8 mouse cellular contexts compared by ENCODE assay signal in genomic region chr12:35831268-35831667, GRCm38 (mm10).
DNase-seq lines count a peak whose midpoint lies in the region; ATAC-seq and TF ChIP-seq lines count a peak whose summit lies in the region.

No protein-coding gene starts in this region.

- peak; percentile 94 for TF ChIP-seq CTCF in kidney, postnatal 0 days (IDR thresholded peaks at IDR 0.05; ENCODE audit: low read depth)

- no peak overlapping the region for H3K4me2 ChIP-seq in neural tube, embryonic 11.5 days (ENCODE audit: low read depth)
- H3K4me2 ChIP-seq in embryonic facial prominence, embryonic 11.5 days (ENCODE audit: low read depth, low read length): no peak overlapping the region
- H3K4me2 ChIP-seq in kidney, postnatal 0 days (ENCODE audit: low read length): no peak overlapping the region
- H3K4me2 ChIP-seq in midbrain, embryonic 11.5 days: no peak overlapping the region

- peak; percentile 17 for DNase-seq in adrenal gland, adult 2 months
- no peak for DNase-seq in adrenal gland, adult 8-10 months
- DNase-seq in neural tube, embryonic 11.5 days (ENCODE audit: low spot score): peak; percentile 23
- no peak for DNase-seq in neural tube, embryonic 10.5 days (ENCODE audit: extremely low spot score, low spot score)
- peak; percentile 79 for DNase-seq in embryonic facial prominence, embryonic 11.5 days (ENCODE audit: low spot score)
- peak; percentile 96 for DNase-seq in kidney, postnatal 0 days (ENCODE audit: low spot score)
- DNase-seq in midbrain, embryonic 11.5 days (ENCODE audit: low spot score, missing footprints): no peak
- DNase-seq in thymus, postnatal 4 days: peak; percentile 22

- WGBS in neural tube, embryonic 11.5 days: 18% methylated on average over 5 of the region's 5 CpGs
- WGBS in embryonic facial prominence, embryonic 11.5 days: 14% methylated on average over 5 of the region's 5 CpGs
- 4% methylated on average over 5 of the region's 5 CpGs for WGBS in kidney, postnatal 0 days
- 32% methylated on average over 5 of the region's 5 CpGs for WGBS in midbrain, embryonic 11.5 days

- no peaks in the 10 kb centered on the region for H3K9me3 ChIP-seq in neural tube, embryonic 11.5 days (ENCODE audit: control insufficient read depth, low read length)
- no peaks in the 10 kb centered on the region for H3K9me3 ChIP-seq in embryonic facial prominence, embryonic 11.5 days (replicated peaks; ENCODE audit: control insufficient read depth, low read length)
- H3K9me3 ChIP-seq in kidney, postnatal 0 days (replicated peaks; ENCODE audit: low read length): no peaks in the 10 kb centered on the region
- H3K9me3 ChIP-seq in midbrain, embryonic 11.5 days (ENCODE audit: control insufficient read depth, low read length): no peaks in the 10 kb centered on the region

- no peaks in the 10 kb centered on the region for H3K27me3 ChIP-seq in neural tube, embryonic 11.5 days (ENCODE audit: control insufficient read depth, insufficient read depth, low read length)
- H3K27me3 ChIP-seq in embryonic facial prominence, embryonic 11.5 days (ENCODE audit: control insufficient read depth, insufficient read depth, low read length): no peaks in the 10 kb centered on the region
- H3K27me3 ChIP-seq in kidney, postnatal 0 days (ENCODE audit: insufficient read depth, low read length): no peaks in the 10 kb centered on the region
- no peaks in the 10 kb centered on the region for H3K27me3 ChIP-seq in midbrain, embryonic 11.5 days (ENCODE audit: control insufficient read depth, insufficient read depth, low read length)

- ATAC-seq in neural tube, embryonic 11.5 days (ENCODE audit: insufficient read depth, low FRiP score, low TSS enrichment): peak; percentile 54; the same call in 1 of the 2 replicates
- ATAC-seq in embryonic facial prominence, embryonic 11.5 days (replicated peaks; ENCODE audit: insufficient number of reproducible peaks, low FRiP score, low TSS enrichment, low read depth): no peak
- ATAC-seq in kidney, postnatal 0 days (replicated peaks; ENCODE audit: low FRiP score, low read depth): peak; percentile 64; the same call in 1 of the 2 replicates
- peak; percentile 67 for ATAC-seq in midbrain, embryonic 11.5 days (ENCODE audit: low FRiP score)

- no peak overlapping the region for H3K27ac ChIP-seq in neural tube, embryonic 11.5 days (ENCODE audit: low read depth, low read length)
- no peak overlapping the region for H3K27ac ChIP-seq in embryonic facial prominence, embryonic 11.5 days (replicated peaks; ENCODE audit: low read depth, low read length)
- no peak overlapping the region for H3K27ac ChIP-seq in kidney, postnatal 0 days
- no peak overlapping the region for H3K27ac ChIP-seq in midbrain, embryonic 11.5 days (ENCODE audit: low read depth, low read length)

- H3K36me3 ChIP-seq in neural tube, embryonic 11.5 days (ENCODE audit: control insufficient read depth, insufficient read depth, low read length): no peaks in the 10 kb centered on the region
- H3K36me3 ChIP-seq in embryonic facial prominence, embryonic 11.5 days (replicated peaks; ENCODE audit: control insufficient read depth, insufficient read depth, low read depth, low read length): no peaks in the 10 kb centered on the region
- H3K36me3 ChIP-seq in kidney, postnatal 0 days (ENCODE audit: insufficient read depth, low read length): no peaks in the 10 kb centered on the region
- H3K36me3 ChIP-seq in midbrain, embryonic 11.5 days (ENCODE audit: control insufficient read depth, insufficient read depth, low read length): no peaks in the 10 kb centered on the region

- H3K4me3 ChIP-seq in neural tube, embryonic 11.5 days (ENCODE audit: low read depth, low read length): no peak overlapping the region
- no peak overlapping the region for H3K4me3 ChIP-seq in embryonic facial prominence, embryonic 11.5 days (ENCODE audit: low read depth, low read length)
- no peak overlapping the region for H3K4me3 ChIP-seq in kidney, postnatal 0 days (replicated peaks; ENCODE audit: low read depth, low read length)
- H3K4me3 ChIP-seq in midbrain, embryonic 11.5 days (ENCODE audit: low read depth, low read length): no peak overlapping the region

- no peaks in the 10 kb centered on the region for H3K4me1 ChIP-seq in neural tube, embryonic 11.5 days (ENCODE audit: control insufficient read depth, insufficient read depth, low read length)
- H3K4me1 ChIP-seq in embryonic facial prominence, embryonic 11.5 days (ENCODE audit: control insufficient read depth, insufficient read depth, low read length): no peaks in the 10 kb centered on the region
- no peaks in the 10 kb centered on the region for H3K4me1 ChIP-seq in kidney, postnatal 0 days (replicated peaks; ENCODE audit: insufficient read depth, low read length)
- H3K4me1 ChIP-seq in midbrain, embryonic 11.5 days (ENCODE audit: control insufficient read depth, insufficient read depth, low read length): no peaks in the 10 kb centered on the region

- no peak overlapping the region for H3K9ac ChIP-seq in neural tube, embryonic 11.5 days (ENCODE audit: low read length)
- no peak overlapping the region for H3K9ac ChIP-seq in embryonic facial prominence, embryonic 11.5 days (replicated peaks; ENCODE audit: low read length)
- no peak overlapping the region for H3K9ac ChIP-seq in kidney, postnatal 0 days (ENCODE audit: low read depth, low read length)
- no peak overlapping the region for H3K9ac ChIP-seq in midbrain, embryonic 11.5 days (ENCODE audit: low read length)

Comparison
In these comparisons a context has a peak if more than half of its experiments do, and no peak if none do; other contexts are left out.
1. DNase-seq: peak in adrenal gland, adult 2 months (single experiment), neural tube, embryonic 11.5 days (single experiment), embryonic facial prominence, embryonic 11.5 days (single experiment), kidney, postnatal 0 days (single experiment) and thymus, postnatal 4 days (single experiment); none in adrenal gland, adult 8-10 months (single experiment), neural tube, embryonic 10.5 days (single experiment) and midbrain, embryonic 11.5 days (single experiment).